Mouse (Mus musculus): ENCODE data around the gene Il1rl1.

- no peak for TF ChIP-seq EP300 (IDR thresholded peaks at IDR 0.05; ENCODE audit: low read depth)
- no peak for TF ChIP-seq CTCF (IDR thresholded peaks at IDR 0.05; ENCODE audit: low read depth)
Observed at GRCm38 (mm10) chr1:40474336-40474735, 45.0 kb downstream of the Il1rl1 start.
